Mouse (Mus musculus) thymus, postnatal 14 days (tissue): ENCODE measurements around the gene Mthfd1l.

Experiments
- DNase-seq: peaks from one replicate; pipeline ENCODE4 v3.0.0; 2021

Gene Mthfd1l

DNA sequence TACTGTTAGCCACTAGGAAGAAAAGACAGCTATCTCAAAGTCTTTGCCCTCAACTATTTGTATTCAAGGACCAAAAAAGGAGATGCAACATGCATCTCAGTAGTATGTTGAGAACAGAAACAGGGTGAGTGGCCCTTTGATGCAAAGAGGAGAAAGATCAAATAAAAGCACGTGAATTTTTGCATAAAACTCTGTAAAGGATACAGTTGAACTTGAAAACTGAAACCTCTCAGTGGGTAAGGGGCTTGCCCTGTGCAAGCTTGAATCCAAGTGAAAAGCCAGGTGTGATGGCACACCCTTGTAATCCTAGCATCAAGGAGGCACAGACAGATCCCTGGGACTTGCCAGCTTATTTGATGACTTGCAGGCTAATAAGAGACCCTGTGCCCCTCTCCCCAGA is 151.2 kb downstream of the Mthfd1l start:
- DNase-seq = no peak

DNA sequence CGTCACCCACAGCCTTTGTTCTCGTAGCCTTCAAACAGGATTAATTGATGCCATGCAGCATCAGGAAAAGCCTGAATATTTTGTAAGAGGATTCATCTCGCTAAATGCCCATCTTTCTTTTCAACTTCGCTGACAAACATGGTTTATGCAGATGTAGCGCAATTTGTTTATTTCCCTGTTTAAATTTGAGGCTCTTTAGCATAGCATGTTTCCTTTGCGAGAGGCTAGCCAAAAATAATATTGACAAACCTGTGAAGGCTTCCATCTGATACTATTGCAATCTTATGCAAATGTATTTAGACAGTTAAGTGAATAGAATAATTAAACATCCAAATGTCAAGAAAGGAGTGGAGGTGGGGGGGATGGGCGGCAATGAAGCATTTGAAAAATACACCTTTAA is 152.3 kb downstream of the Mthfd1l start:
- no peak for DNase-seq

DNA sequence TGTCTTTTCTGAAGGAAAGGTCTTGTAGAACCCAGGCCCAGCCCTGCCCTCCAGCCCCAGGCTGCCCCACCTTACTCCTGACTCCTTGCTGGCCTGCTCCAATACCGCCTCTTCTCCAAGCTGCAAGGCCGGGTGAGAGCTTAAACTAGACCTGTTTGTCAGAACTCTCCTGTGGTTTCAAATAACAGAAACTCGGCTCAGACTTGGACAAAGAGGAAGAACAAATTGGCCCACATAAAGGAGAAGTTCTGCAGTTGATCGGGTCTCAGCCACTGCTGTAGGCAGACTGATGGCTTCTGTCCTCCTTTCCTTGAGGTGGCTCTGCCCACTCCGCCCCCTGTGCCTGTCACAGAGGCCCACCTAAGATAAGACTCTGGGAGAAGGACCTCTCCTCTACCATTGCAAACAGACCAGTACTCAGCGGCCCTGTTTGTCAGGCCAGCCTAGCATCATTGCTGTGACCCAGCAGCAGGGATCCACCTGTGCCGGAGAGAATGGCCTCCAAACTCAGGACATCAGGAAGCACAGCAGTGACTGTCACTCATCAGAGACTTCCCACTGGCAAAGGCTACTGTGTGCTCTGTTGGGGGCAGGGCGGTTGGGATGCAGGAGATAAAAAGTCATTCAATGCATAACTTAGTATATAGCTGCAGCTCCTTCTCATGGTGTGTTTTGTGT is 153.6 kb downstream of the Mthfd1l start:
- DNase-seq = no peak

DNA sequence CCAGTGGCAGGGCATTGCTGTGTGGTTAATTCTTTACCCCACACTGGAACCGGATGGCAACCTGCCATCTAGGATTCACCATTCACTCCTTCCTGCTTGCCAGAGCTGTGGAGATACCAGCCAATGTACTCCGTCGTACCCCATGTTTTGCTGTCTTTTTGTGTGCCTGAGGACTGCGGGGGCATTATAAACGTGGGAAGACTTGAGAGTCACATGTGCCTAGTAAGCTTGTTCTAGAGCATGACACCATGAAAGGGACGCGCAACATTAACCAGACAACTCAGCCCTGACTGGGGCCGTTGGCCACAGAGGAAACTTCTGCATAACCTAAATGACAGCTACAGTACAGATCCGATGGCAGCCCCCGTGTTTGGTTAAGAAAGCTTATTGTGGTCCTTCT is 155.5 kb downstream of the Mthfd1l start:
- no peak for DNase-seq

DNA sequence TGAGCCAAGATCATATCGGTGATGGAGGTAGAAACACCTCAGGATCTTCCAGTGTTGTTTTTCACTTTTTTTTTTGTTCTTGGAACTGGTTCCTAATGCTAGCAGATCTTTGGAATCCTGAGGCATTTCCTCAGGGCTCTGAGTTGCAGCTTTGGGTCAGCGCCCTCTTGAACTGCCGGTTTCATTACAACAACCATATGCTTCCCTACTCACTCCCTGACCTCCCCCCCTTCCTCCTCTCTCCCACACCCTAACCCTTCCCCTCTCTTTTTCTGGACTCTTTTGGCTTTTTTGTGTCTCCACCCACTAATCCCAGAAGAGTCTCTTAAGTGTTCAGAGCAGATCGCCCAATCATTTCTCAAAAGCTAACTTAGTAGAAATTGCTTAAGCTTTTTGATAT is 156.0 kb downstream of the Mthfd1l start:
- no peak for DNase-seq

DNA sequence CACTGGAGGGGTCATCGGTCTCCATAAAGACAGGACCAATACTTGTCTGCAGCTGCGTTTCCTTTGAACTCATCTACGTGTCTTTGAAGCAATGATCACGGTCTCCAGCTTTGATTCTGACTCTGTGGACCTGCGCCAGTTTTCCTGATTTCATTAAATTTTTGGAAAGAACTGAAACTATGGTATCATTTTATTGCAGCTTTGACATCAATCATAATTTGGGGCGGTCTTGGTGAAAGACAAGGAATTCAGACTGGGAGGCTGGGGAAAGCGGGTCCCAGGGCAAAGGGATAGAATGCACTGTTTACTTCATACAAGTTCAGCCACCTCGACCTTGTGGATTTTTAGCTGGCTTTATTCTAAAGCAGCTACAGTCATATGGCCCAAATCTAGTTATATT is 156.5 kb downstream of the Mthfd1l start:
- no peak for DNase-seq

DNA sequence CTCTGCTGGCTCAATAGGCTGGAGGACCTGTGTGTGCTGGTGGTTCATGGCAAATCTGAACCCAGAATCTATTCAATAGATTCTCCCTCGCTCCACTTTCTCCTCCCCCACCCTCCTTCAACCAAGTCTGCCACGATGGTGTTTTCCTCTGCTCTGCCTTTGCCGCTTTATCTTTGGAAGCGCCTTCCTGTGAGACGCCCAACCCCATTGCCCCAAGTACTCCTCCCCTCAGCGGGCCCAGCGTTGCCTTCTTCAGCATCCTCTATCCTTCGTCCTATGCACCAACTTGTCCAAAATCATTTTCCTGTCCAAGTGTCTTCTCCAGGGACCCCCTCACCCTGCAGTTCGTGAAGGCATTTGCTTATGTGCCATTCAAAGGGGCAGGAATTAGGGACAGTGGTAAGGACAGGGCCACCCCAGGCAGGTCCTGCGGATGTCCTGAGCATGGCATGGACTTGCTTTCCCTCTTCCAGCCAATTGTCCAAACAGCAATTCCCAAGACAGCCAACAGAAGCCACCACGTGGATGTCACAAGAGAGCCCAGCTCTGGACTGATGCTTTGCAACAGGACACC is 157.2 kb downstream of the Mthfd1l start:
- DNase-seq = no peak

DNA sequence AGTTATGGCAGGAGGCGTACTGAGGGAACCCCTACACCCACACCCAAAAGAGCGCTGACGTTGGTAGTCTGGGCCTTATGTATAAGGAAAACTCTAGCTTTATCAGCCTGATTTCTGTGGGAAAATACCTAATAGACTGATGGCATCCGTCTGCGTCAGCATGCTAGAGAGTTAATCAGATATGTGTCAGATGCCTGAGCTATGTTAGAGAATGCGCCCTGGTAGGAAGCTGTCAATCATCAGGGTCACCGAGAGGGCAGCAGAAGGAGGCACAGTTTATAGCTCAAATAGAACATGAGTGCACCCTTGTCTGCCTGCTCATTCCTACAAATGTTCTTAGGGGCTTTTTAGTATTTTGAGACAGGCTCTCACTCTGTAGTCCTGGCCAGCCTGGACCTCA is 159.8 kb downstream of the Mthfd1l start:
- no peak for DNase-seq

DNA sequence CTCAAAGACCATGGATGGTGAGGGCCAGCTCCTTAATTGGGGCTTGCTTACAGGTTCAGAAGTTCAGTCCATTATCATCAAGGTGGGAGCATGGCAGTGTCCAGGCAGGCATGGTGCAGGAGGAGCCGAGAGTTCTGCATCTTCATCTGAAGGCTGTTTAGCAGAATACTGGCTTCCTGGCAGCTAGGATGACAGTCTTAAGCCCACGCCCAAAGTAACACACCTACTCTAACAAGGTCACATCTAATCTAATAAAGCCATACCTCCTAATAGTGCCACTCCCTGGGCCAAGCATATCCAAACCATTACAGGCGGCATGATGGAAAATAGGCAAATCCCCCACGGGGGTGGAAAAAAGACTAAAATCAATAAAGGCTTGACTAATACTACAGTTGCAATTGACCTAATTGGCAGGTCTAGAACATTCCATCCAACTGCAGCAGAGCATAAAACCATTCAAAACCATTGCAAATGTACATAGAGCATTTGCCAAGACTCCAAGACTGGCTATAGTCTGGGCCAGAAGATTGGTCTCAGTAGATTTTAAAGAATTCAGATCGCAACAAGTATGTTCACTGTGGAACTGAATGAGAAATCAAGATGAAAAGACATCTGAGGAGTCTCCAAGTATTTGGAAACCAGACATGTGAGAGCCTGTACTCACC is 162.3 kb downstream of the Mthfd1l start:
- DNase-seq = no peak

DNA sequence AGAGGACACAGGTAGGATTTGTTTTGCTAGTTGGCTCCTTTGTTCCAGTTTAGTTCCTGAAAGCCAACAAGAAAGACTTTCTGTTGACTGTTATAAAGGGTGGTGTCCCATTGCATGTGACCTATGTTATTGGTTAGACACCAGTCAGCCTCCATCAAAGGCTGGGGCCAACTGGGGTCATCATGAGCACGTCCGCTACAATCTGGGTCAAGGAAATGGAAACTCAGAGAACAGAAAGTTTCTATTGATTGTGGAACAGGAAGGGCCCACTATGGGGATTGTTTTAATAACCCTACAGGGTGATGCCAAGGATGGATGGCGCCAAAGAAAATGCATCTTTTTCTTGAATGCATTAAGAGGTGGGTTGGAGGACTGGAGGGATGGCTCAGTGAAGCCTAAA is 166.6 kb downstream of the Mthfd1l start:
- no peak for DNase-seq

DNA sequence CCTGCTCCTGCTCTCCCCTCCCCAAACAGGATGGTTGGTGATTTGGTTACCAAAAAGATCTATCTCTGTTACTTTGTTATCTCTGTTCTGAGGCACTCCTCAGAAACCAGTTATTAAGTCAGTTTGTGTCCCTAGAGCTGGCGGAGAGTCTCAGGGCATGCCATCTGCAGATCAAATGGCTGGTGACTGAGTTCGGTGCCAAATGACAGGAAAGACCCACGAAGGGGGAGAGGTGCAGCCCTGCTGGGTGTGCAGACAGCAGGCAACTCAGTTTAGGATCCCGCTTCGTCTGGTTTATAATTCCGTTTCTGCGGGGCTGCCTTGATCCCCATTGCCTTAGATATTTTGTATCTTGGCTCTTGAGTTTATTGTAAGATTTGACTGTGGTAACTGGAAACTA is 168.8 kb downstream of the Mthfd1l start:
- DNase-seq = no peak

DNA sequence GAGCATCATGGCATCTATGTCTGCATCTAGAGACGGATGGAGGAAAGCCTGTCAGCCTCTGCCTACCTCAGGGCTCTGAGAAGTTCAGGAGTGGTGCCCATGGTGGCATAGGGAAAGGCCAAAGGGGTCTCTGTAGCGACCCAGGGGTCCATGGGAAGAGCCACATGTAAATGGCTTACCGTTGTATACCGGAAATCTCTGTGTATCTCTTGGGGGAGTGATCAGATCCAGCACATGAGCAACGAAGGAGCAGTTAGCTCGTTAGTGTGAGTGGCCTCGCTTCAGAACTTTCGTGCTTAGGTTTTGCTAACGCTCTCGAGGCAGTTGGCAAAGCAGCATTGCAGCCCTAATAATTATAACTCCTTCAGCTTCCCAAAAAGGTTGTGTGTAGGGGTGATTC is 169.9 kb downstream of the Mthfd1l start:
- DNase-seq = no peak

DNA sequence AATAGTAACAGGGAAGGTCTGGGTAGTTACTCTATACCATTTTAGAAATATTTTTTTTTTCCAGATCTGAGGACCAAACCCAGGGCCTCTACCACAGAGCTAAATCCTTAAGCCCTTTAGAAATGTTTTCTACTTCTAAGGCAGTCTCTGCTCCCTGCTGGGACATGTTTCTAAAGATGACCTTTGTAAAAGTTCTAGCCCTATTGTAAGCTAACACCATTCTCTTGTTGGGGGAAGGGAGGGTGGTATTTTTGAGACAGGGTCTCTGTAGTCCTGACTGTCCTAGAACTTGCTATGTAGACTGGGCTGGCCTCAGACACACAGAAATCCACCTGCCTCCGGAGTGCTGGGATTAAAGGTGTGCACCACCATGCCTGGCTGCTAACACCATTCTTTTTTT is 170.5 kb downstream of the Mthfd1l start:
- DNase-seq = no peak

DNA sequence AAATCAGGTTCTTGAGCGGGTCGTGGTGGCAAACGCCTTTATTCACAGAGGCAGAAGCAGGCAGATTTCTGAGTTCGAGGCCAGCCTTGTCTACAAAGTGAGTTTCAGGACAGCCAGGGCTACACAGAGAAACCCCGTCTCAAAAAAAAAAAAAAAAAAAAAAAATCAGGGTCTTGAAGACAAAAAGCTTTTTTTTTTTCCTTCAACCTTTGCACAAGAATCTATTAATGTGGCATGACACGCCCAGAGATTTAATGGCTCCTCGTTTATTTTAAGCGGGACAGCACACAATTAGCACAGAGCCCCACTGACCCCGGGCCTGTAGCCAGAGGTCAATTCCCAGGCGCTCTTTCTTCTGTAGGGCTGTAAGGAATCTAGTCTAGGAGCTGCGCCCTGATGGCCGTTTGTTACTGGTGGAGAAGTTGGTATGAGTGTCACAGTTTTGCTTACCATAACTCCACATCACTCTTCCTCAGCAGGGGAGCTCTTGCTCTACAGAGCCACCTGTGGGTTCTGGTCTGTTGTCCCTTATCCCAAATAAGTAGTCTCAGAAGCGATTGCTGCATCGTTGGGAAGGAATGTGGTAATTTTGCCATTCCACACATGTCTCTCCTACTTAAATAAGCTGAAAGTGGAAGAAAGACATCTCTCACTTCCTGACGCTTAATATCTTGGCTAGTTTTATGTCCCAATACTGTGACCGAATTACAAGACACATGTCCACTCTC is 172.3 kb downstream of the Mthfd1l start:
- DNase-seq = no peak

DNA sequence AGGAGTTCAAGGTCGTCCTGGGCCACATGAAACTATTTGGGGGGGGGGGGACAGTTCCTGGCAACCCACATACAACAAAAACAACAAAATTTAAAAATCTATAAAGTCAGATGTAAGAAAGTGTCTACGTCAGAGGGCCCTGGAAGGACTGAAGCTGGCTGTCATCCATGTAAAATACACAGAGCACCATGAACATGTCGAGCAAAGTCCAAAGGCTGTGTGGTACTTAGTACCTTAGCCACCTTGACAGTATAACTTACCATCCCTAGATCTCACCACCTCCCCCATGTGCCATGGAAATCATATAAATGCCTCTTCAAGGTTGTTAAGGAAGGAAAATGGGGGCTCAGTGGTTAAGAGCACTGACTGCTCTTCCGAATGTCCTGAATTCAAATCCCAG is 174.0 kb downstream of the Mthfd1l start:
- no peak for DNase-seq

DNA sequence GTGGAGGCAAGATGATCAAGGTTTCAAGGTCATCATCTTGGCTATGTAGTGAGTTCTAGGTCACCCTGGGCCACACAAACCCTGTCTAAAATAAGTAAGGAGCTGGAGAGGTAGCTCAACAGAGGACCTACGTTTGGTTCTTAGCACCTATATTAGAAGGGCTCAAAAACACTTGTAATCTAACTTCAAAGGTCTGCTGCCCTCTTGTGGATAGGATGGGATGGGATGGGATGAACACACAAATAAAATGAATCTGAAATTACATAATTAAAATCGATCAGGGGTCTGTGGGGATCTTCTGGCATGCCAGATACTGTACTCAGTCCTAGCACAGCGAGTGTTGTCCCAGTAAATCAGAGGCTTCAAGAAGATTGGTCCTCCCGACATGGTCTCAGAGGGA is 178.2 kb downstream of the Mthfd1l start:
- peak; percentile 12 for DNase-seq

DNA sequence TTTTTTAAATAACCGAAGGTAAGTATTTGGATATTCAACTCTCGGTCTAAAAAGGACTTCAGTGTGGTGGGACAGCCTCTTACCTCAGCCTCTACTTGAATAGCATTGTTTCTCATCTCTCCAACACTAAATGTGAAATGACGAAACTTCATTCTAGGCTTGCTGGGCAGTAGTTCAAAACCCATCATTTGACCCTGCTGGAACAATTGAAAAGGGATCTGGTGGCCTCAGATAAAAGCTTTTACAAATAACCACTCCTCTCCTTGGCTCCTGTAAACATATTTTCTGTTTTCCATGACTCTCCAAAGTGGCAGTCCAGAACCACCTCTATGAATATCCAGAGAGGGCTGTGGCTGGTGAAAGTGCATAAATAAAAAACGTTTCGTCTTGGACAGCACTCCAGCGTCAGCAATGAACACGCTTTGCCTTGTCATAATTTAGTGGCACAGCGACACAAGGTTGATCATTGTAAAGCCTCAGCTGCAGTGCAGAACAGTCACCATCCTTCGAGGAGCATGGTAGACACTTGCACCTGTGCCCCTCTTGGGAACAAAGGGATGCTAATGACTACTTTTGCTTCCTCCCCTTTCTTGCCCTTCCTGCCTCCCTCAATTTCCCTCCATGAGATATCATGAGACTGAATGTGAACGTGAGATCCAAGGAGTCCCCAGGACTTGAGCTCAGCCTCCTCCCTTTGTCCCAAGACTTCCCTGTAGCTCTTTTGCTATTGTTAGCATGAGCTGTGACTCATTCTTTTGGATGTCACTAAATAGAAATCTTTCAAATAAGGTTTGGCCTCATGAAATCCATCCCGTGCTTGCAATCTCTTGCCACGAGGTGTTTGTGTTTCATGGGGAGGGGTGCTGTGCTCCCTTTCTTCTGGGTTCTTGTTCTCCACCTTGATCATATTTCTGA is 179.2 kb downstream of the Mthfd1l start:
- no peak for DNase-seq

DNA sequence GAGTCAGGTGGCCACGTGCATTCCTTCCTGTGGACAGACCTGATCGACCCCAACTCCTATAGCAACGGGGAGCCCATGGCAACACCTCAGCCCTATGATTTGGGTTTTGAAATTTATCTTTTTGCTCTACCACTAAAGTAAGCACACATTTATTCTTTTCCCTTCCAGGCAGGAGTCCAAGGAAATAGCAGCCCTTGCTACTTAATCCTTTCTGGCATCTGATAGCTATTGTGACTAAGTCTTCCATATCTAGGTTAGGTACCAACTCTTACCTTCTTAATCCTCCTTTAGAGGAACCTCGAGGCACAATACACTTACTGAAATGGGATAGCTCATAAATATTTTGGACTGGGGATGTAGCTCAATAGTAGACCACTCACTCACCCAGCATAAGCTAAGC is 180.1 kb downstream of the Mthfd1l start:
- no peak for DNase-seq

DNA sequence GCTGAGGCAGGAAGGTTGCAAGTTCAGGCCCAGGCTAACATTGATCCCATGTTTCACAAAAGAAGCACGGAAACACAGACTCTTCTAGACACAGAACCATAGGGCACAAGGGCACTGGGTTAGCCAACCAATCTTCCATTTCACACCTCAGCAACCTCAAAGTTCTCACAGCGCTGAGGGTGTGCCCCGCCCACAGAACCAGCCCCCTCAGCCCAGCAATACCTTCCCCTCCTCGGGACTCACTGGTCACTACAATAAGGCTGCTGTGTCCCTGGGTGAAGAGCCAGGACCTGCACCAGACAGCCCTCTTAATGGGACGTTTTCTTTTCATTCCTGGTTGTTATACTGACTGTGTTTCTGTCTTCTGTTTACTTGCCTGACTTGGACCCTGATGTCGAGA is 181.1 kb downstream of the Mthfd1l start:
- no peak for DNase-seq

DNA sequence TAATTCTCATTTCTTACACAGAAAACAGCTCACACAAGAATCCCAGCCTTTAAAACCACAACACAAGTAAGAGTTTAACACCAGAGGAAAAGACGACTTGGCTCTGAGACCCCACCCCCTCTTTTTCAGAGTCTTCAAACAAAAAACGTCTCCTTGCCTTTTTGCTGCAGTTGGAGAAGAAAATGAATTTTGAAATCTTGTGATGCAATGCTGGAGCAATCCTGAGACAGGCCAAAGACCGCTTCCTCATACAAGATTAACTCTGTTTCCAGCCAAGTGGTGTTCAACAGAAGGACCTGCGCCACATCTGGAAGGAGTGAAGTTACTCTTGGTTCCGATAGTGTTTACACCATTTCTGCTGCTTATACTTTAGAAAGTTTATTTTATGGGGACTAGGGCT is 182.6 kb downstream of the Mthfd1l start:
- no peak for DNase-seq

DNA sequence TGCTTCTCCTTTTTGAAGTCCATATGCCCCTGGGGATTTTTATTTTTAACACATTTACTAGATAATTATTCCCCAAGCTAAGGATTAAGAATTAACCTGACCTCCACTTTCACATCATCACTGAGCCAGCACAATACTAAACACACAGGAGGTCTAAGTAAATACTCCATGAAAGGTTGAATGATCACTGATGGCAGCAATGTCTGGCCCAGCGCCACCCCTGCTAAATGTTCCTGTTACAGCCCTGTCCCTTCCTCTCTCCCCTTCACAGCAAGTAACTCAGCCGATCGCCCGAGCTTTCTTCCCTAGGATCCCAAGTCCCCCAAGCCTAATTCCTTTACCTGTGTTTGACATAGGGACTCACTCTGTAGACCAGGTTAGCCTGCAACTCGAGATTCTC is 185.6 kb downstream of the Mthfd1l start:
- no peak for DNase-seq

DNA sequence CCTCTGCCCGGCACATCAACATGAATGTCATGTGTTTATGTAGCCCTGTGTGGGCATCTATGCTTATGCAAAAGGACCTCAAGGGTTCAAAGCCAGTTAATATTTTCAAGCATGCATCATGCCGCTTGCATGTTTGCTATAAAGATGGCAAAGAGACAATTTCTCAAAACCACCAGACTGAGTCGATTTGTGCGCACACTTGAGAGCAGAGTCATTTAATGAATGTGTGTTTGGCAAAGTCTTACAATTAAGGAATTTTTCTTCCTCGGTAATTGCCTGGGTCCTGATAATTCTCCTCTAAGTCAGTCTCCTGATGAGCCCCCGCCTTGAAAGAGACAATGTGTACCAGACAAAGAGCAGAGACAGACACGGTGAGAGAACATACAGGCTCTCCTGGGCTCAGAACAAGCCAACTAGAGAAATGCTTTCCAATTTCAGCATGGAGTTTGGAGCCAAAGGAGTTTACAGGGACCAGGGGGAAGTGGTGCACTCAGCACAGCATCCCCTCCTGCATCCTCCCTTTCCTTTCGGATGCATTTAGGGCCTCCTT is 186.7 kb downstream of the Mthfd1l start:
- DNase-seq = no peak
